Mouse (Mus musculus) heart, embryonic 14.5 days (tissue): ENCODE measurements at regions not wholly inside any gene's neighbourhood (a gene's known extent, or its start where the extent isn't known, plus 50 kb on each side); places are given as distances from the start of the nearest gene placed in this dataset.
"Not testable (repeated sequence)": the region's sequence is repeated elsewhere in the genome, so short reads cannot be mapped to it uniquely, and the experiment has no call there.

Experiments
- ATAC-seq: fragments of 200-750 bp; cut with Nextera tagmentation; 2 replicates; pipeline ENCODE4 v1.8.0; 2017; ENCODE audit warnings: low read depth, moderate TSS enrichment; ENCODE audit not compliant: insufficient number of reproducible peaks, insufficient read depth, low FRiP score
- H3K27ac ChIP-seq, 2 experiments: fragments of 200-500 bp in 1 of 2; fragments of 300-500 bp in 1 of 2; sonication (generic) in 1 of 2; replicated peaks in 1 of 2; 2 replicates each; pipeline ENCODE4 v1.5.1; 2012 to 2014; ENCODE audit warnings: low read depth in 2 of 2, low read length in 2 of 2, control low read depth in 1 of 2, mild to moderate bottlenecking in 1 of 2, mixed read lengths in 1 of 2; ENCODE audit not compliant: control insufficient read depth in 1 of 2, insufficient read depth in 1 of 2
- H3K27me3 ChIP-seq: fragments of 300-500 bp; sonication (generic); 2 replicates; pipeline ENCODE4 v1.6.1; 2014; ENCODE audit warnings: mild to moderate bottlenecking, low read length, control low read depth; ENCODE audit not compliant: control insufficient read depth, insufficient read depth
- H3K36me3 ChIP-seq: fragments of 300-500 bp; sonication (generic); 2 replicates; pipeline ENCODE4 v1.6.1; 2014; ENCODE audit warnings: mild to moderate bottlenecking, control low read depth, low read length, mixed read lengths; ENCODE audit not compliant: control insufficient read depth, insufficient read depth
- H3K4me1 ChIP-seq, 2 experiments: fragments of 200-500 bp in 1 of 2; fragments of 300-500 bp in 1 of 2; sonication (generic) in 1 of 2; 2 replicates each; pipeline ENCODE4 v1.6.1; 2012 to 2014; ENCODE audit warnings: low read length in 2 of 2, control low read depth in 1 of 2, mixed read lengths in 1 of 2; ENCODE audit not compliant: control insufficient read depth in 2 of 2, insufficient read depth in 2 of 2
- H3K4me2 ChIP-seq: fragments of 300-500 bp; sonication (generic); 2 replicates; pipeline ENCODE4 v1.6.1; 2014; ENCODE audit warnings: mild to moderate bottlenecking, low read length
- H3K4me3 ChIP-seq, 2 experiments: fragments of 200-500 bp in 1 of 2; fragments of 300-500 bp in 1 of 2; sonication (generic) in 1 of 2; 2 replicates each; pipeline ENCODE4 v1.5.1; 2012 to 2014; ENCODE audit warnings: low read length in 2 of 2, mild to moderate bottlenecking in 2 of 2, control low read depth in 1 of 2, low read depth in 1 of 2, moderate library complexity in 1 of 2; ENCODE audit not compliant: control insufficient read depth in 1 of 2, insufficient read depth in 1 of 2
- H3K9ac ChIP-seq: fragments of 300-500 bp; sonication (generic); 2 replicates; pipeline ENCODE4 v1.6.1; 2014; ENCODE audit warnings: mild to moderate bottlenecking, low read length
- H3K9me3 ChIP-seq: fragments of 300-500 bp; sonication (generic); 2 replicates; pipeline ENCODE4 v1.6.1; 2016; ENCODE audit warnings: low read length, control low read depth; ENCODE audit not compliant: control insufficient read depth
- WGBS: fragments of 180-500 bp; shearing (Covaris S2); extraction: QIAGEN DNeasy Blood & Tissue Kit; methylation state at CpG from one replicate; pipeline ENCODE4 v1.1.7; 2014; 5-methylcytosine and 5-hydroxymethylcytosine counted together

DNA sequence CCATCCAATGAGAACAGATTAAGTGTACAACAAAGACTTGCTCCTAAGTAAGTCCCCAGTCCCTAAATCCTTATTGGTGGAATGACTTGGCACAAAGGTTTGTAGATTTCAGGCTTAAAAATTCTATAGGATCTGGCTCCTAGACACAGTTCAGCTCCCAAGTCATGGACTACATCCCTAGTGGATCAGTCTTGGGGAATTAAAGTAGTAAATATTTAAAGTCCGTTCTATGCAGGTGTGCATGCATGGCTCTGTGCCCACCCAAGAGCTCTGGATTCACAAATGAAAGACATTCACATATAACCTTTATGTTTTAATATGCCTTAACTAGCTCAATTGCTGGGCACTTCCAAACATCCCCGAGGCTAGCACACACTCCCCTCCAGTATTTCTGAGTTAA lies 162.8 kb downstream of the Akr1d1 start:
- no peaks in the 10 kb centered on the region for H3K27me3 ChIP-seq
- no peaks in the 10 kb centered on the region for H3K9me3 ChIP-seq
- no peak overlapping the region for H3K9ac ChIP-seq
- WGBS = 85% methylated on average over 2 of the region's 2 CpGs
- H3K36me3 ChIP-seq = no peaks in the 10 kb centered on the region
- no peak overlapping the region for H3K27ac ChIP-seq
- H3K4me3 ChIP-seq = no peak overlapping the region
- no peak for ATAC-seq
- H3K4me1 ChIP-seq = no peaks in the 10 kb centered on the region
- no peak overlapping the region for H3K4me2 ChIP-seq

DNA sequence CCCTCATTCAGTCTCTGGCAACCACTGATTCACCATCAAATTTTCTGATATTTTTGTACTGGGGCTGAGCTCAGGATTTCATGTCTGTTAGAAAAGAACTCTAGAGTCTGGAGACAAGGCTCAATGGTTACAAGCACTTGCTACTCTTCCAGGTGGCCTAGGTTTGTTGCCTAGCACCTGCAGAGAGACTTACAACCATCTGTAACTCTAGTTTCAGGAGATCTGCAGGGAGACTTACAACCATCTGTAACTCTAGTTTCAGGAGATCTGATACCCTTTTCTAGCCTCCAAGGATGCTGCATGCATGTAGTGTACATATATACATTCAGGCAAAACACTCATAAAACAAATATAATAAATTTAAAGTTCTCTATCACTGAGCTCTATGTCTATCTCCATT lies 166.1 kb downstream of the Akr1d1 start:
- H3K27me3 ChIP-seq = no peaks in the 10 kb centered on the region
- no peaks in the 10 kb centered on the region for H3K36me3 ChIP-seq
- H3K4me3 ChIP-seq = no peak overlapping the region
- no peak overlapping the region for H3K27ac ChIP-seq
- no peak overlapping the region for H3K4me2 ChIP-seq
- H3K4me1 ChIP-seq = no peaks in the 10 kb centered on the region
- no peak overlapping the region for H3K9ac ChIP-seq
- no peaks in the 10 kb centered on the region for H3K9me3 ChIP-seq
- no peak for ATAC-seq

DNA sequence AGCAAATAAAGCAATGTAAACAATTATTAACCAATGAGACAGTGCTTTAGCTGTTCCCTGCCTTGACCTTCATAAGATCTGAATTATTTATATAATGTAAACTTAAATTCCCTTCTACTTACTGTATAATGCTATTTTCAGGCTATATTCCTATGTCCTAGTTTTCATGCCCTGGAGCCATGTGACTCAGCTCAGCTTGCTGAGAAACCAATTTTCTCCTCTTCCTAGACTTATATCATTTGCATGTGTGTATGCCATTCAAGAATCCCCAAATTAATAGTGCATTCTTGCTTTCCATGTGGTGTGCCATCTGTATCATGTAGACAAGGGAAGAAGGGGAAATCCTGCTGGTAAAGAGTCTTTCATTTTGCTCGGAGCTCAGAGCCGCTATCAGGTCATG lies 166.7 kb upstream of the Trim24 start:
- H3K9me3 ChIP-seq = no peaks in the 10 kb centered on the region
- no peaks in the 10 kb centered on the region for H3K4me1 ChIP-seq
- no peaks in the 10 kb centered on the region for H3K27me3 ChIP-seq
- no peaks in the 10 kb centered on the region for H3K36me3 ChIP-seq
- no peak for ATAC-seq
- H3K4me2 ChIP-seq = no peak overlapping the region
- H3K9ac ChIP-seq = no peak overlapping the region
- no peak overlapping the region for H3K27ac ChIP-seq
- H3K4me3 ChIP-seq = no peak overlapping the region
- WGBS = 93% methylated on average over 2 of the region's 2 CpGs

DNA sequence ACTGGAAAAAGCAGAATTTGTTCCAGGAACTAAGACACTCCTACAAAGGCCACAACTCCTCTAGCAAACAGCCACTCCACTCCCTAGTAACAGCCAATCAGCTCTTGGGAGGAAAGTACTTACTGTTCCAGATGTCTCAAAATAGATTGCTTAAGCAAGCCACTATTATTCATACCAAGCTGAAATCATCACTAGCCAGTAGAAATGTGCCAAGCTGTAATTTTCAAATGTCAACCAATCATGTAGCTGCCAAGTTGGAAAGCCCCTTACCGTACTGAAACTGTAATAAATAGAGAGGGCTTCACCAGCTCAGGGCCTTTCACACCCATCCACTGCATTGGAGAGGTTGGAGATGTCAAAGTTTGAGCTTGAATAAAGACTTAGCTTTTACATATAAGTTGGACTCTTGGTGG lies 164.9 kb upstream of the Trim24 start:
- no peaks in the 10 kb centered on the region for H3K9me3 ChIP-seq
- H3K9ac ChIP-seq = no peak overlapping the region
- no peak overlapping the region for H3K4me2 ChIP-seq
- H3K27ac ChIP-seq = no peak overlapping the region
- ATAC-seq = no peak
- H3K4me1 ChIP-seq = no peaks in the 10 kb centered on the region
- WGBS = 85% methylated on average over 1 of the region's 1 CpGs
- H3K36me3 ChIP-seq = no peaks in the 10 kb centered on the region
- H3K4me3 ChIP-seq = no peak overlapping the region
- no peaks in the 10 kb centered on the region for H3K27me3 ChIP-seq

- not testable (repeated sequence) for H3K36me3 ChIP-seq, H3K4me3 ChIP-seq, ATAC-seq, H3K4me1 ChIP-seq, H3K4me2 ChIP-seq, H3K9ac ChIP-seq, H3K9me3 ChIP-seq, H3K27ac ChIP-seq, H3K27me3 ChIP-seq
- WGBS = 78% methylated on average over 1 of the region's 1 CpGs
These were observed 162.9 kb upstream of the Trim24 start for GRCm38 (mm10) chr6:37707671-37708070.

- no peak overlapping the region for H3K4me3 ChIP-seq
- no peaks in the 10 kb centered on the region for H3K9me3 ChIP-seq
- no peak overlapping the region for H3K27ac ChIP-seq
- no peak overlapping the region for H3K4me2 ChIP-seq
- ATAC-seq = no peak
- H3K36me3 ChIP-seq = no peaks in the 10 kb centered on the region
- H3K27me3 ChIP-seq = no peaks in the 10 kb centered on the region
- H3K9ac ChIP-seq = no peak overlapping the region
- 89% methylated on average over 1 of the region's 1 CpGs for WGBS
- no peaks in the 10 kb centered on the region for H3K4me1 ChIP-seq
These were observed 158.8 kb upstream of the Trim24 start for GRCm38 (mm10) chr6:37711766-37712165.

GRCm38 (mm10) chr6:37713411-37713810 lies 157.2 kb upstream of the Trim24 start:
- H3K27me3 ChIP-seq = no peaks in the 10 kb centered on the region
- WGBS = 73% methylated on average over 4 of the region's 4 CpGs

GRCm38 (mm10) chr6:37714223-37714928 lies 156.2 kb upstream of the Trim24 start:
- Histone ChIP-seq H3K27me3 (no peaks in the 10 kb centered on the region), H3K36me3 (no peaks in the 10 kb centered on the region), H3K4me2 (no peak overlapping the region), H3K9ac (no peak overlapping the region), H3K9me3 (no peaks in the 10 kb centered on the region), H3K4me3 (no peak overlapping the region), H3K4me1 (no peaks in the 10 kb centered on the region), H3K27ac (no peak overlapping the region)
- ATAC-seq = no peak
- 18% methylated on average over 6 of the region's 6 CpGs for WGBS

More at GRCm38 (mm10) chr6:37713411-37713810, 157.2 kb upstream of the Trim24 start:
- Histone ChIP-seq H3K9me3 (no peaks in the 10 kb centered on the region), H3K4me3 (no peak overlapping the region), H3K4me2 (no peak overlapping the region), H3K36me3 (no peaks in the 10 kb centered on the region), H3K9ac (no peak overlapping the region), H3K27ac (no peak overlapping the region), H3K4me1 (no peaks in the 10 kb centered on the region)
- ATAC-seq = no peak
